Mouse (Mus musculus): ENCODE measurements around the gene Lce3a. TPM values are rescaled to one million over a fixed set of nuclear protein-coding genes. Genes with fewer than 3 reads are reported as not detected.

The Lce3a gene
- not detected in 2 replicates for polyA plus RNA-seq (2015; fragmentation: Nextera tagmentation; extraction: Ambion mirVana)

DNA sequence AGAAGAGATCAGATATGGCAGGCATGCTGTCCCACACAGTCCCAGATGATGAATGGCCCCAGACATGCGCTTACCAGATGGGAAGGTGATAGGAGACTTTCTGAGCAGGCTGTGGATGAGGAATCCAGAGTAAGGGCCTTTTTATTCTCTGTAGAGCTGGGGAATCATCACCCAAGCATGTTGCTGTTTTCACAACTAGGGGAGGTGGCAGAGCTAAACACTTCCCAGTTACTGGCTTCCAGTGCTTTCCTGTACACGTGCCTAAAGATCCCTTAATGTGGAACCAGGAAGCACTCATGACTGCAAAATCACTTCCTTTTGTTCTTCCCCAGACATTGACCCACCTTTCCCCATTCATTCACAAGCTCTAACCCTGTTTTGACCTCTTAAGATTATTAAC lies at the start of gene Lce3a:
Lce3a (minus strand) TSS at position 101 of the 400 bp plus-strand sequence.
- 55% methylated on average over 2 of the region's 2 CpGs for WGBS
- H3K4me2 ChIP-seq, result no peak within 1 kb of the TSS
- H3K9me3 ChIP-seq (replicated peaks), result no peaks in the 10 kb centered on the region
- no peaks in the 10 kb centered on the region for H3K27me3 ChIP-seq
- ATAC-seq (replicated peaks; ENCODE audit: insufficient number of reproducible peaks, insufficient read depth, low FRiP score, low read depth), result no peak
- H3K27ac ChIP-seq, result no peak within 1 kb of the TSS
- no peak within 1 kb of the TSS for H3K4me3 ChIP-seq
- H3K4me1 ChIP-seq (replicated peaks), result no peaks in the 10 kb centered on the region
- no peaks in the 10 kb centered on the region for H3K36me3 ChIP-seq
- no peak within 1 kb of the TSS for H3K9ac ChIP-seq

DNA sequence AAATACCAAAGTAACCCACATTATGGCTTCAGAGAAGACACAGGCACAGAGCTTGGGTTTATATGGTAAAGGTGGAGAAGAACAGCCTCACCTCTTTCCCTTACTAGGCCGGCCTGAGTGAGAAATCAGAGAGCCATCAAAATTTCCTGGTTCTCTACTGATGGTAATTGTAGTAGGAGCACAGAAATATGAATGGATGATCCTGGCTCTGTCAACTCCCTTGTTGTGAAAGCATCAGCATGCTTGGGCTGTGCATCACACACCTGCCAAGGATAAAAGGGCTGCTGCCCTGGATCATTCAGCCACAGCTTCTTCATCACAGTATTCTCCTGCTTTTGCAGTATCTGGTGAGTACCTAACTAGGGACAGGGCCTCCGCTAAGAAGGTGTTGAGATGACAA lies 40.7 kb upstream of the Lce3a start, which contains the start of gene Lce3e:
Lce3e (plus strand) TSS at position 301 of the 400 bp plus-strand sequence.
- no peak within 1 kb of the TSS for H3K9ac ChIP-seq
- no peaks in the 10 kb centered on the region for H3K27me3 ChIP-seq
- H3K36me3 ChIP-seq, result no peaks in the 10 kb centered on the region
- no peak for ATAC-seq (replicated peaks; ENCODE audit: insufficient number of reproducible peaks, insufficient read depth, low FRiP score, low read depth)
- no peak within 1 kb of the TSS for H3K4me3 ChIP-seq
- no peak within 1 kb of the TSS for H3K27ac ChIP-seq
- 82% methylated on average over 2 of the region's 2 CpGs for WGBS
- H3K4me2 ChIP-seq, result no peak within 1 kb of the TSS
- no peaks in the 10 kb centered on the region for H3K9me3 ChIP-seq (replicated peaks)
- H3K4me1 ChIP-seq (replicated peaks), result no peaks in the 10 kb centered on the region

GRCm38 (mm10) chr3:92957090-92957489 lies 31.1 kb upstream of the Lce3a start, which contains the start of gene Lce3d:
Gene Lce3d (plus strand): TSS chr3:92957390.
- Histone ChIP-seq H3K4me1 (replicated peaks) (no peaks in the 10 kb centered on the region), H3K27ac (no peak within 1 kb of the TSS), H3K36me3 (no peaks in the 10 kb centered on the region), H3K4me3 (no peak within 1 kb of the TSS), H3K9me3 (replicated peaks) (no peaks in the 10 kb centered on the region), H3K27me3 (no peaks in the 10 kb centered on the region), H3K9ac (no peak within 1 kb of the TSS), H3K4me2 (no peak within 1 kb of the TSS)
- 91% methylated on average over 1 of the region's 1 CpGs for WGBS
- ATAC-seq (replicated peaks; ENCODE audit: insufficient number of reproducible peaks, insufficient read depth, low FRiP score, low read depth), result no peak

- Histone ChIP-seq H3K27me3 (no peaks in the 10 kb centered on the region), H3K27ac (no peak within 1 kb of the TSS), H3K4me2 (no peak within 1 kb of the TSS), H3K9me3 (replicated peaks) (no peaks in the 10 kb centered on the region), H3K9ac (no peak within 1 kb of the TSS), H3K4me3 (no peak within 1 kb of the TSS), H3K36me3 (no peaks in the 10 kb centered on the region), H3K4me1 (replicated peaks) (no peaks in the 10 kb centered on the region)
- WGBS, result 64% methylated on average over 1 of the region's 1 CpGs
- no peak for ATAC-seq (replicated peaks; ENCODE audit: insufficient number of reproducible peaks, insufficient read depth, low FRiP score, low read depth)
These were observed 18.2 kb upstream of the Lce3a start, which contains the start of gene Lce3c for GRCm38 (mm10) chr3:92944186-92944585. Gene Lce3c (plus strand): TSS chr3:92944486.

GRCm38 (mm10) chr3:92932679-92933078 lies 6.6 kb upstream of the Lce3a start, which contains the start of gene Lce3b:
Gene Lce3b (plus strand): TSS chr3:92932979.
- 46% methylated on average over 2 of the region's 2 CpGs for WGBS
- Histone ChIP-seq H3K4me1 (replicated peaks) (no peaks in the 10 kb centered on the region), H3K27me3 (no peaks in the 10 kb centered on the region)

DNA sequence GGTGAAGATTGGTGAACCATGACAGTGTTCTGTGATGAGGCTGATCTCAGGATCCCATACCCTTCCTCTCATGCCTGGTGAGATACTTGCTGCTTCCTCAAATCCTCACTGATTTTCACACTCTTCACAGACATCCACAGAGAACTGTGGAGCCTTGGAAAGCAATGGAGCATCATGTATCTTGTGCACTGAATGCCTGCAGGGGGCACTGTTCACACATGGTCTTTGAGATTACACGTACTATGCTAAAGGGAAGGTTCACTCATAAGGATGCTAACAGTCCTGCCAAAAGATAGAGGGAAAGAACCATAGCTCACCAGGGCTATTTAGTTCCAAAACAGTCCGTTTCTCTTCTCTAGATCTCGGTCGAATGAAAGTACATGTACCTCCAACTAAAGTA lies 5.7 kb downstream of the Lce3a start:
- Histone ChIP-seq H3K9ac (no peak overlapping the region), H3K4me3 (no peak overlapping the region), H3K27me3 (no peaks in the 10 kb centered on the region), H3K27ac (no peak overlapping the region), H3K36me3 (no peaks in the 10 kb centered on the region), H3K4me2 (no peak overlapping the region), H3K9me3 (replicated peaks) (no peaks in the 10 kb centered on the region), H3K4me1 (replicated peaks) (no peaks in the 10 kb centered on the region)
- no peak for ATAC-seq (replicated peaks; ENCODE audit: insufficient number of reproducible peaks, insufficient read depth, low FRiP score, low read depth)
- WGBS, result 50% methylated on average over 4 of the region's 4 CpGs

More at GRCm38 (mm10) chr3:92932679-92933078, 6.6 kb upstream of the Lce3a start, which contains the start of gene Lce3b:
- Histone ChIP-seq H3K36me3 (no peaks in the 10 kb centered on the region), H3K27ac (no peak within 1 kb of the TSS), H3K4me3 (no peak within 1 kb of the TSS), H3K4me2 (no peak within 1 kb of the TSS), H3K9me3 (replicated peaks) (no peaks in the 10 kb centered on the region), H3K9ac (no peak within 1 kb of the TSS)
- ATAC-seq (replicated peaks; ENCODE audit: insufficient number of reproducible peaks, insufficient read depth, low FRiP score, low read depth), result no peak

- WGBS, result 14% methylated on average over 4 of the region's 4 CpGs
- Histone ChIP-seq H3K36me3 (no peaks in the 10 kb centered on the region), H3K9ac (no peak overlapping the region), H3K9me3 (replicated peaks) (no peaks in the 10 kb centered on the region), H3K4me1 (replicated peaks) (no peaks in the 10 kb centered on the region), H3K4me2 (no peak overlapping the region), H3K27me3 (no peaks in the 10 kb centered on the region), H3K4me3 (no peak overlapping the region), H3K27ac (no peak overlapping the region)
- no peak for ATAC-seq (replicated peaks; ENCODE audit: insufficient number of reproducible peaks, insufficient read depth, low FRiP score, low read depth)
These were observed 18.5 kb downstream of the Lce3a start for GRCm38 (mm10) chr3:92907571-92907970.

- Histone ChIP-seq H3K9me3 (replicated peaks) (no peaks in the 10 kb centered on the region), H3K4me3 (no peak overlapping the region), H3K27me3 (no peaks in the 10 kb centered on the region), H3K4me1 (replicated peaks) (no peaks in the 10 kb centered on the region), H3K4me2 (no peak overlapping the region), H3K9ac (no peak overlapping the region), H3K36me3 (no peaks in the 10 kb centered on the region), H3K27ac (no peak overlapping the region)
- ATAC-seq (replicated peaks; ENCODE audit: insufficient number of reproducible peaks, insufficient read depth, low FRiP score, low read depth), result no peak
- WGBS, result 40% methylated on average over 3 of the region's 3 CpGs
These were observed 20.8 kb downstream of the Lce3a start for GRCm38 (mm10) chr3:92905182-92905581.

GRCm38 (mm10) chr3:92903640-92904039 lies 22.4 kb downstream of the Lce3a start:
- no peak for ATAC-seq (replicated peaks; ENCODE audit: insufficient number of reproducible peaks, insufficient read depth, low FRiP score, low read depth)
- H3K9me3 ChIP-seq (replicated peaks), result no peaks in the 10 kb centered on the region
- 24% methylated on average over 4 of the region's 4 CpGs for WGBS

GRCm38 (mm10) chr3:92902992-92903391 lies 23.0 kb downstream of the Lce3a start:
- Histone ChIP-seq H3K4me2 (no peak overlapping the region), H3K36me3 (no peaks in the 10 kb centered on the region), H3K9ac (no peak overlapping the region), H3K4me3 (no peak overlapping the region), H3K4me1 (replicated peaks) (no peaks in the 10 kb centered on the region), H3K27ac (no peak overlapping the region), H3K9me3 (replicated peaks) (no peaks in the 10 kb centered on the region), H3K27me3 (no peaks in the 10 kb centered on the region)
- 26% methylated on average over 3 of the region's 3 CpGs for WGBS
- no peak for ATAC-seq (replicated peaks; ENCODE audit: insufficient number of reproducible peaks, insufficient read depth, low FRiP score, low read depth)

More at GRCm38 (mm10) chr3:92903640-92904039, 22.4 kb downstream of the Lce3a start:
- H3K36me3 ChIP-seq, result no peaks in the 10 kb centered on the region
- no peak overlapping the region for H3K4me2 ChIP-seq
- no peak overlapping the region for H3K9ac ChIP-seq
- no peak overlapping the region for H3K27ac ChIP-seq
- no peaks in the 10 kb centered on the region for H3K4me1 ChIP-seq (replicated peaks)
- H3K27me3 ChIP-seq, result no peaks in the 10 kb centered on the region
- no peak overlapping the region for H3K4me3 ChIP-seq

DNA sequence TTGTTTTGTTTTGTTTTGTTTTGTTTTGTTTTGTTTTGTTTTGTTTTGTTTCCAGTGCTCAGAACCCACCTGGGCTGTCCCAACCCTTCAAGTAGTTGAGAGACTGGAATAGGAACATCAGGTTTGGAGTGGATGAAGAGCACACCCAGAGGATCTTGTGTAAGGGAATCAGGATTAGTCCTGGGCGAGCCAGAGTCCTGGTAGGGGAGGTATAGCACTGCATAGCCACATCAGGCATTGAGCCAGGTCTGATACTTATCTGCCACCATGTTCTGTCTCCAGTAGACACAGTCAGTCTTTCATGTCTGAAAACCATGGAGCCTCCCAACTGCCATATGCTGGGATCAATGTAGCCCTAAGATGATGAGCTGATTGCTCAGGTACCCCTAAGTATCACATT lies 31.5 kb downstream of the Lce3a start:
- Histone ChIP-seq H3K27me3 (no peaks in the 10 kb centered on the region), H3K4me2 (no peak overlapping the region), H3K4me3 (no peak overlapping the region), H3K9me3 (replicated peaks) (no peaks in the 10 kb centered on the region), H3K36me3 (no peaks in the 10 kb centered on the region), H3K9ac (no peak overlapping the region), H3K4me1 (replicated peaks) (no peaks in the 10 kb centered on the region), H3K27ac (no peak overlapping the region)
- WGBS, result 41% methylated on average over 1 of the region's 1 CpGs
- ATAC-seq (replicated peaks; ENCODE audit: insufficient number of reproducible peaks, insufficient read depth, low FRiP score, low read depth), result no peak

- Histone ChIP-seq H3K4me1 (replicated peaks) (no peaks in the 10 kb centered on the region), H3K4me2 (no peak overlapping the region), H3K4me3 (no peak overlapping the region), H3K9me3 (replicated peaks) (no peaks in the 10 kb centered on the region), H3K9ac (no peak overlapping the region), H3K36me3 (no peaks in the 10 kb centered on the region), H3K27me3 (no peaks in the 10 kb centered on the region), H3K27ac (no peak overlapping the region)
- WGBS, result 46% methylated on average over 3 of the region's 3 CpGs
- no peak for ATAC-seq (replicated peaks; ENCODE audit: insufficient number of reproducible peaks, insufficient read depth, low FRiP score, low read depth)
These were observed 32.0 kb downstream of the Lce3a start for GRCm38 (mm10) chr3:92894063-92894462.

Measured in heart, embryonic 15.5 days (tissue).